Mouse (Mus musculus): Measurements from ENCODE around the gene Pax7. TPM values are rescaled to one million over a fixed set of nuclear protein-coding genes. Genes with fewer than 3 reads are reported as not detected.

The Pax7 gene
- polyA plus RNA-seq, 1 experiment from 2014 or later: 2.3 TPM

DNA sequence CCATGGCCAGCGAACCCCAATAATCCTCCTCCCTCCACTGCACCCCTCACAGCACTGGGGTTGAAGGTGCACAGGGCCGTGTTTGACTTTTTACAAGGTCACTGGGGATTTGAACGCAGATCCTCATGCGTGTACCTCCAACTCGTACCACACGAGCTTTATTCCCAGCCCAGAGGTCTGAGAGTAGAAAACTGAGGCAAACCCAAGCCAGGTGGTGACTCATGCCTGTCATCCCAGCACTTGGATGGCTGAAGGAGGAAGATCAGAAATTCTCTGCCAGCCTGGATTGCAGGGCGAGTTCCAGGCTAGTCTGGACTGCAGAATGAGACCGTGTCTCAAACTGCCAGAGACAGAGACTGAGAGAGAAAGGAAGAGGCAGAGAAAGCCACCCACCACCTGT, 28.4 kb downstream of the Pax7 start:
- H3K4me2 ChIP-seq (replicated peaks): no peak overlapping the region
- H3K27ac ChIP-seq: no peak overlapping the region
- 70% methylated on average over 8 of the region's 8 CpGs for WGBS
- no peaks in the 10 kb centered on the region for H3K36me3 ChIP-seq
- no peaks in the 10 kb centered on the region for H3K9me3 ChIP-seq
- peaks cover 72% of the 10 kb centered on the region for H3K4me1 ChIP-seq
- no peak for ATAC-seq (ENCODE audit: low FRiP score, low read depth)
- no peak overlapping the region for H3K4me3 ChIP-seq
- H3K27me3 ChIP-seq (replicated peaks): peaks cover 35% of the 10 kb centered on the region
- H3K9ac ChIP-seq: no peak overlapping the region

GRCm38 (mm10) chr4:139803981-139804380, 29.3 kb downstream of the Pax7 start:
- Histone ChIP-seq H3K27me3 (replicated peaks) (peaks cover 31% of the 10 kb centered on the region; the same call in 1 of the 2 replicates), H3K27ac (peak overlapping the region; percentile 2; the same call in 1 of the 2 replicates), H3K4me1 (peaks cover 66% of the 10 kb centered on the region), H3K4me3 (no peak overlapping the region), H3K9ac (no peak overlapping the region), H3K36me3 (no peaks in the 10 kb centered on the region), H3K4me2 (replicated peaks) (no peak overlapping the region; the same call in 1 of the 2 replicates), H3K9me3 (no peaks in the 10 kb centered on the region)
- WGBS: 1% methylated on average over 2 of the region's 2 CpGs
- no peak for ATAC-seq (ENCODE audit: low FRiP score, low read depth)

GRCm38 (mm10) chr4:139799436-139800100, 33.8 kb downstream of the Pax7 start:
- WGBS: 65% methylated on average over 10 of the region's 10 CpGs
- peaks cover 32% of the 10 kb centered on the region; the same call in 1 of the 2 replicates for H3K27me3 ChIP-seq (replicated peaks)

GRCm38 (mm10) chr4:139797344-139797743, 36.0 kb downstream of the Pax7 start:
- Histone ChIP-seq H3K36me3 (no peaks in the 10 kb centered on the region), H3K4me3 (no peak overlapping the region), H3K4me2 (replicated peaks) (no peak overlapping the region), H3K4me1 (peaks cover 22% of the 10 kb centered on the region; the same call in 1 of the 2 replicates), H3K27ac (no peak overlapping the region), H3K9ac (no peak overlapping the region), H3K27me3 (replicated peaks) (peaks cover 32% of the 10 kb centered on the region; the same call in 1 of the 2 replicates), H3K9me3 (no peaks in the 10 kb centered on the region)
- 63% methylated on average over 4 of the region's 4 CpGs for WGBS
- no peak for ATAC-seq (ENCODE audit: low FRiP score, low read depth)

More at GRCm38 (mm10) chr4:139799436-139800100, 33.8 kb downstream of the Pax7 start:
- ATAC-seq (ENCODE audit: low FRiP score, low read depth): no peak
- H3K4me1 ChIP-seq: peaks cover 25% of the 10 kb centered on the region
- no peaks in the 10 kb centered on the region for H3K9me3 ChIP-seq
- no peak overlapping the region for H3K27ac ChIP-seq
- no peaks in the 10 kb centered on the region for H3K36me3 ChIP-seq
- H3K4me2 ChIP-seq (replicated peaks): no peak overlapping the region
- no peak overlapping the region for H3K9ac ChIP-seq
- H3K4me3 ChIP-seq: no peak overlapping the region

GRCm38 (mm10) chr4:139796115-139796514, 37.2 kb downstream of the Pax7 start:
- Histone ChIP-seq H3K4me3 (no peak overlapping the region), H3K27ac (no peak overlapping the region), H3K4me1 (peaks cover 30% of the 10 kb centered on the region), H3K9ac (no peak overlapping the region), H3K4me2 (replicated peaks) (no peak overlapping the region), H3K36me3 (no peaks in the 10 kb centered on the region), H3K9me3 (no peaks in the 10 kb centered on the region), H3K27me3 (replicated peaks) (peaks cover 23% of the 10 kb centered on the region; the same call in 1 of the 2 replicates)
- ATAC-seq (ENCODE audit: low FRiP score, low read depth): no peak
- WGBS: 22% methylated on average over 9 of the region's 9 CpGs

- no peaks in the 10 kb centered on the region for H3K9me3 ChIP-seq
- no peak overlapping the region for H3K27ac ChIP-seq
- peaks cover 34% of the 10 kb centered on the region for H3K4me1 ChIP-seq
- WGBS: 19% methylated on average over 8 of the region's 8 CpGs
- no peak for ATAC-seq (ENCODE audit: low FRiP score, low read depth)
- no peak overlapping the region for H3K4me3 ChIP-seq
- no peak overlapping the region for H3K9ac ChIP-seq
- H3K4me2 ChIP-seq (replicated peaks): no peak overlapping the region
- H3K36me3 ChIP-seq: no peaks in the 10 kb centered on the region
- H3K27me3 ChIP-seq (replicated peaks): peaks cover 4% of the 10 kb centered on the region; the same call in 1 of the 2 replicates
Observed at GRCm38 (mm10) chr4:139791168-139791567, 42.2 kb downstream of the Pax7 start.

GRCm38 (mm10) chr4:139789772-139790171, 43.6 kb downstream of the Pax7 start:
- no peak overlapping the region for H3K27ac ChIP-seq
- no peak overlapping the region for H3K4me2 ChIP-seq (replicated peaks)
- no peaks in the 10 kb centered on the region for H3K9me3 ChIP-seq
- WGBS: 82% methylated on average over 7 of the region's 7 CpGs
- H3K4me3 ChIP-seq: no peak overlapping the region
- no peaks in the 10 kb centered on the region for H3K36me3 ChIP-seq
- no peak overlapping the region for H3K9ac ChIP-seq
- no peak for ATAC-seq (ENCODE audit: low FRiP score, low read depth)
- H3K4me1 ChIP-seq: peaks cover 34% of the 10 kb centered on the region
- peaks cover 4% of the 10 kb centered on the region for H3K27me3 ChIP-seq (replicated peaks)

DNA sequence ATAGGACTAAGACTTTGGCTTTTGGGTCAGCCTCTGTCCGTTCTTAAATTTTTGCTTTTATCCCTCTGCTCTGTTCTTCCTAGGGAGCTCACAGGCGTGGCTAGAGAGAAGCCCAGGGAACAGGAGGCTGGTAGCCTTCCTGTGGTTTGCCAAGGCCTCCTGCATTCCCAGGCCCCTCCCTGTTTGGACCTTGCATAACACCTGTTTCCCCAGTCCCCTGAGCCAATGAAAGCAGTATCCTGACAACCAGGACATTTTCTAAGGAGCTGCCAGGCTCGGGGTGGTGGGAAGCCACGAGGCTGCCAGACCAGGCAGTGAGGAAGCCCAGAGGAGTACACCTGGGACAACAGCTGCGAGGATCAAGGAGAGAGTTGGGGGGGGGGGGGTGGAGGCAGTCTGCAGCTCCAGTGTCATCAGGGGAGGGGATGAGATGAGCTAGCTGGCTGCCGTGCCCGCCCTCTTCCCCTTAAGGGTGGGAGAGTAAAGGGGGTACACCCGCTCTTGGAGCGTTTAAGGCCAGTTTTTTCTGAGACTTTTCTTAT, 50.3 kb downstream of the Pax7 start:
- Histone ChIP-seq H3K4me2 (replicated peaks) (no peak overlapping the region), H3K9me3 (no peaks in the 10 kb centered on the region), H3K4me1 (0 out of 2 replicates have a peak, but pooled peaks cover under 1% of the 10 kb centered on the region), H3K4me3 (no peak overlapping the region), H3K9ac (no peak overlapping the region), H3K36me3 (no peaks in the 10 kb centered on the region), H3K27me3 (replicated peaks) (no peaks in the 10 kb centered on the region; the same call in none of the 2 replicates), H3K27ac (no peak overlapping the region)
- 54% methylated on average over 9 of the region's 9 CpGs for WGBS
- ATAC-seq (ENCODE audit: low FRiP score, low read depth): no peak

DNA sequence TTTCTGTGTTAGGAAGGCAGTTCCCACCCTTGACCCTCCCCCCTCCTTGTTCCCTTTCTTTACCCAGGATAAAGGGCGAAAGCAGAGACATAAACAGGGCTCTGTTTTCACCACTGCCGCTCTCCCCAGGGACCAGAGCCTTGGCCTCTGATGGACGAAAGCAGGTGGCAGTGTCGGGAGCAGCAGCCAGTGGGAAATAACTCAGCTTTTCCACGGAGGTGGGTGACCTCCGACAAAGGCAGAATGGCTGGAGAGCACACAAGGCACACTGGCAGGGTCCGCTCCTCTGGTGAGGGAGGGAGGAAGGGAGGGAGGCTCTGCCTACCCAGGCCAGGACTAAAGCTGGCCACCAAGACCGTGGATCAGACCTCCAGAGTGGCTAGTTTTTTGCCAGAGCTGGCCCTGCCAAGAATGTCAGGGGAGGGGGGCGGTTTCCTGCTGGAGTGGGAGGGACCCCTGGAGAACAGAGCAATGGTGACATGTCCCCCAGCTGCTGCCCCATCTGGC, 62.1 kb downstream of the Pax7 start:
- Histone ChIP-seq H3K4me3 (no peak overlapping the region), H3K9ac (no peak overlapping the region; the same call in 1 of the 2 replicates), H3K4me1 (peaks cover 36% of the 10 kb centered on the region), H3K36me3 (peaks cover 10% of the 10 kb centered on the region; the same call in 1 of the 2 replicates), H3K27me3 (replicated peaks) (peaks cover 5% of the 10 kb centered on the region), H3K27ac (no peak overlapping the region; the same call in 1 of the 2 replicates), H3K4me2 (replicated peaks) (peak overlapping the region; percentile 33; the same call in 1 of the 2 replicates), H3K9me3 (no peaks in the 10 kb centered on the region)
- 2% methylated on average over 9 of the region's 9 CpGs for WGBS
- ATAC-seq (ENCODE audit: low FRiP score, low read depth): 0 out of 2 replicates have a peak, but pooled peaks have one; percentile 21

GRCm38 (mm10) chr4:139767823-139768222, 65.5 kb downstream of the Pax7 start:
- no peak overlapping the region for H3K27ac ChIP-seq
- no peak for ATAC-seq (ENCODE audit: low FRiP score, low read depth)
- H3K4me1 ChIP-seq: peaks cover 47% of the 10 kb centered on the region

GRCm38 (mm10) chr4:139767115-139767718, 66.1 kb downstream of the Pax7 start:
- no peak overlapping the region for H3K4me3 ChIP-seq
- H3K9me3 ChIP-seq: no peaks in the 10 kb centered on the region
- WGBS: 8% methylated on average over 18 of the region's 18 CpGs
- peaks cover 5% of the 10 kb centered on the region; the same call in 1 of the 2 replicates for H3K27me3 ChIP-seq (replicated peaks)
- H3K4me2 ChIP-seq (replicated peaks): peak overlapping the region; percentile 14
- 0 out of 2 replicates have a peak overlapping the region, but pooled peaks have one; percentile 9 for H3K9ac ChIP-seq
- H3K4me1 ChIP-seq: peaks cover 53% of the 10 kb centered on the region
- H3K36me3 ChIP-seq: no peaks in the 10 kb centered on the region
- no peak overlapping the region for H3K27ac ChIP-seq
- no peak for ATAC-seq (ENCODE audit: low FRiP score, low read depth)

More at GRCm38 (mm10) chr4:139767823-139768222, 65.5 kb downstream of the Pax7 start:
- Histone ChIP-seq H3K4me2 (replicated peaks) (no peak overlapping the region; the same call in 1 of the 2 replicates), H3K4me3 (no peak overlapping the region), H3K27me3 (replicated peaks) (peaks cover 5% of the 10 kb centered on the region; the same call in 1 of the 2 replicates), H3K9ac (no peak overlapping the region), H3K9me3 (no peaks in the 10 kb centered on the region), H3K36me3 (0 out of 2 replicates have a peak, but pooled peaks cover under 1% of the 10 kb centered on the region)
- 32% methylated on average over 5 of the region's 5 CpGs for WGBS

- H3K4me3 ChIP-seq: no peak overlapping the region
- no peak overlapping the region for H3K27ac ChIP-seq
- H3K9me3 ChIP-seq: no peaks in the 10 kb centered on the region
- H3K9ac ChIP-seq: no peak overlapping the region
- no peaks in the 10 kb centered on the region for H3K36me3 ChIP-seq
- no peak overlapping the region for H3K4me2 ChIP-seq (replicated peaks)
- H3K27me3 ChIP-seq (replicated peaks): peaks cover 7% of the 10 kb centered on the region
- no peak for ATAC-seq (ENCODE audit: low FRiP score, low read depth)
- H3K4me1 ChIP-seq: peaks cover 67% of the 10 kb centered on the region
- 30% methylated on average over 13 of the region's 13 CpGs for WGBS
Observed at GRCm38 (mm10) chr4:139761911-139762310, 71.4 kb downstream of the Pax7 start.
